Mouse (Mus musculus) olfactory bulb, adult 2 months (tissue): ENCODE measurements around the gene P2rx3. TPM values are rescaled to one million over a fixed set of nuclear protein-coding genes. Genes with fewer than 3 reads are reported as not detected.

Source experiments
- H3K27ac ChIP-seq: fragments of 200-500 bp; 2 replicates; pipeline ENCODE4 v1.5.1; 2012; ENCODE audit warnings: low read depth, low read length; ENCODE audit not compliant: insufficient read depth
- H3K4me1 ChIP-seq: fragments of 200-500 bp; 2 replicates; pipeline ENCODE4 v1.6.1; 2012; ENCODE audit warnings: low read length; ENCODE audit not compliant: control insufficient read depth, insufficient read depth
- H3K4me3 ChIP-seq: fragments of 200-500 bp; 2 replicates; pipeline ENCODE4 v1.5.1; 2012; ENCODE audit warnings: mild to moderate bottlenecking, low read depth, low read length, moderate library complexity; ENCODE audit not compliant: insufficient read depth
- CTCF ChIP-seq: fragments of 200-500 bp; IDR thresholded peaks from 2 replicates; pipeline ENCODE4 v1.5.1; 2012; ENCODE audit warnings: low read depth, mild to moderate bottlenecking, low read length, moderate library complexity; ENCODE audit not compliant: insufficient read depth
- POLR2A ChIP-seq: fragments of 200-500 bp; IDR thresholded peaks from 2 replicates; pipeline ENCODE4 v1.6.1; 2012; ENCODE audit warnings: mild to moderate bottlenecking, low read depth, low read length, moderate library complexity; ENCODE audit not compliant: insufficient read depth
- WGBS: fragments of 180-500 bp; shearing (Covaris S2); methylation state at CpG from one replicate; pipeline ENCODE4 v1.1.7; 2018; 5-methylcytosine and 5-hydroxymethylcytosine counted together
- polyA plus RNA-seq: library from polyadenylated mRNA; stranded (reverse); fragments of >200 nt; gene quantifications from 2 replicates; pipeline ENCODE4 v1.2.4, GENCODE M21; 2012; ENCODE audit warnings: low replicate concordance; ENCODE audit not compliant: missing spikeins, insufficient read depth, insufficient read length

P2rx3 gene
- polyA plus RNA-seq, 1 experiment, result not detected

GRCm38 (mm10) chr2:85061107-85061541 lies 23.9 kb upstream of the P2rx3 start:
- WGBS, result 48% methylated on average over 10 of the region's 10 CpGs
- Histone ChIP-seq H3K27ac (no peak overlapping the region), H3K4me3 (peak overlapping the region; percentile 19; the same call in 1 of the 2 replicates), H3K4me1 (peaks cover 15% of the 10 kb centered on the region)
- TF ChIP-seq POLR2A, result no peak

GRCm38 (mm10) chr2:85060591-85061060 lies 23.4 kb upstream of the P2rx3 start:
- Histone ChIP-seq H3K4me1 (peaks cover 15% of the 10 kb centered on the region), H3K27ac (no peak overlapping the region), H3K4me3 (peak overlapping the region; percentile 19; the same call in 1 of the 2 replicates)
- no peak for TF ChIP-seq POLR2A
- WGBS, result 28% methylated on average over 11 of the region's 11 CpGs

- no peak overlapping the region for H3K27ac ChIP-seq
- TF ChIP-seq POLR2A (no peak), CTCF (no peak)
- 94% methylated on average over 6 of the region's 6 CpGs for WGBS
- H3K4me3 ChIP-seq, result no peak overlapping the region
- H3K4me1 ChIP-seq, result peaks cover 10% of the 10 kb centered on the region
These were observed 22.4 kb upstream of the P2rx3 start for GRCm38 (mm10) chr2:85059677-85060076.

GRCm38 (mm10) chr2:85056711-85057110 lies 19.4 kb upstream of the P2rx3 start:
- no peak for TF ChIP-seq CTCF
- no peak for TF ChIP-seq POLR2A
- no peak overlapping the region for H3K27ac ChIP-seq
- 76% methylated on average over 5 of the region's 5 CpGs for WGBS
- no peak overlapping the region for H3K4me3 ChIP-seq
- H3K4me1 ChIP-seq, result peaks cover 10% of the 10 kb centered on the region

- no peak overlapping the region for H3K27ac ChIP-seq
- peaks cover 21% of the 10 kb centered on the region for H3K4me1 ChIP-seq
- no peak for TF ChIP-seq POLR2A
- WGBS, result 80% methylated on average over 5 of the region's 5 CpGs
- no peak overlapping the region for H3K4me3 ChIP-seq
These were observed 16.0 kb upstream of the P2rx3 start for GRCm38 (mm10) chr2:85053192-85053816.

- 42% methylated on average over 9 of the region's 9 CpGs for WGBS
- no peak for TF ChIP-seq CTCF
- TF ChIP-seq POLR2A, result no peak
These were observed 13.5 kb upstream of the P2rx3 start for GRCm38 (mm10) chr2:85050746-85051145.

GRCm38 (mm10) chr2:85050001-85050634 lies 12.9 kb upstream of the P2rx3 start:
- TF ChIP-seq CTCF, result no peak
- TF ChIP-seq POLR2A, result no peak
- WGBS, result 26% methylated on average over 10 of the region's 10 CpGs
- Histone ChIP-seq H3K4me1 (peaks cover 28% of the 10 kb centered on the region), H3K27ac (peak overlapping the region; percentile 8; the same call in 1 of the 2 replicates), H3K4me3 (peak overlapping the region; percentile 15; the same call in 1 of the 2 replicates)

More at GRCm38 (mm10) chr2:85050746-85051145, 13.5 kb upstream of the P2rx3 start:
- Histone ChIP-seq H3K4me3 (peak overlapping the region; percentile 15; the same call in 1 of the 2 replicates), H3K27ac (peak overlapping the region; percentile 8; the same call in 1 of the 2 replicates), H3K4me1 (peaks cover 28% of the 10 kb centered on the region)

GRCm38 (mm10) chr2:85049277-85049676 lies 12.0 kb upstream of the P2rx3 start:
- peaks cover 28% of the 10 kb centered on the region for H3K4me1 ChIP-seq
- 62% methylated on average over 4 of the region's 4 CpGs for WGBS
- no peak for TF ChIP-seq POLR2A
- TF ChIP-seq CTCF, result no peak
- peak overlapping the region; percentile 5; the same call in 1 of the 2 replicates for H3K4me3 ChIP-seq
- no peak overlapping the region for H3K27ac ChIP-seq

GRCm38 (mm10) chr2:85048168-85048751 lies 11.0 kb upstream of the P2rx3 start:
- TF ChIP-seq POLR2A, result no peak
- no peak for TF ChIP-seq CTCF
- Histone ChIP-seq H3K4me1 (peaks cover 28% of the 10 kb centered on the region), H3K27ac (peak overlapping the region; percentile 32), H3K4me3 (peak overlapping the region; percentile 64)
- WGBS, result under 1% methylated on average over 44 of the region's 44 CpGs
